Mouse (Mus musculus): Measurements from ENCODE around the gene Cdk19.

DNA sequence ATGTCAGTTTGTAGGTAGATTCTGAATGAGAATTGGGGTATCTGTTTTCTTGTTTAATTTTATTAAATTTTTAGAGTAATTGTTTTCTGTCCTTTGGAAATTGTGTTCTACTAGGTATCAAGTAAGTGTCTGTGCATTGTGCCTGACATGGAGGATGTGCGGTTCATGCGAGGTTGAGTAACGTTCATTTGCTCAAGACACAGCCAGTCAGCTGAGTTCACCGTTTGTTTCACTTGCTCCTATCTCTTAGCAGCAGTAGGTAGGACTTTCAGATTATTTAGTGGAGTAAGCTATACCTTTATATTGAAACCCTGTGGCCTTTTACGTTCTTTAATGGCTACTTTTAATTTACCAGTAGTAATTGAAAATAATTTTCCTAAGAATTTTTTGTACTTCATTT lies 34.4 kb downstream of the Cdk19 start:
- no peak for TF ChIP-seq CTCF (IDR thresholded peaks at IDR 0.05; ENCODE audit: extremely low read depth, insufficient read length, insufficient replicate concordance, low read depth, low read length)
- no peak for TF ChIP-seq POLR2A (IDR thresholded peaks at IDR 0.05; ENCODE audit: low read depth, low read length)
